Mouse (Mus musculus): ENCODE results near the gene Idnk. TPM values are rescaled to one million over a fixed set of nuclear protein-coding genes. Genes with fewer than 3 reads are reported as not detected.

Idnk gene
- total RNA-seq, 2 experiments from 2014 or later = 27.5 to 29.9 TPM

DNA sequence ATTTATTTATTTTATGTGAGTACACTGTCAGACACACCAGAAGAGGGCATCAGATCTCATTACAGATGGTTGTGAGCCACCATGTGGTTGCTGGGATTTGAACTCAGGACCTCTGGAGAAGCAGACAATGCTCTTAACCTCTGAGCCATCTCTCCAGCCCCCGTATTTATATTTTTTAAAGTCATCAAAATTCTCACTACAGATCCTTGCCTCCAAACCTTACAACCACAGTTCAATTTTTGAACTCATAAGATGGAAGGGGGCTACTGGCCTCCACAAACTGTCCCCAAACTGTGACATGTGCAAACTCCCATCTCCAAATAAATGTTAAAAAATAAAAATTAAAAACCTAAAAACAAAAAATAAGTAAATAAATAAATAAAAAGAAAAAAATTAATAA, 9.7 kb upstream of the Idnk start:
- DNase-seq = no peak

DNA sequence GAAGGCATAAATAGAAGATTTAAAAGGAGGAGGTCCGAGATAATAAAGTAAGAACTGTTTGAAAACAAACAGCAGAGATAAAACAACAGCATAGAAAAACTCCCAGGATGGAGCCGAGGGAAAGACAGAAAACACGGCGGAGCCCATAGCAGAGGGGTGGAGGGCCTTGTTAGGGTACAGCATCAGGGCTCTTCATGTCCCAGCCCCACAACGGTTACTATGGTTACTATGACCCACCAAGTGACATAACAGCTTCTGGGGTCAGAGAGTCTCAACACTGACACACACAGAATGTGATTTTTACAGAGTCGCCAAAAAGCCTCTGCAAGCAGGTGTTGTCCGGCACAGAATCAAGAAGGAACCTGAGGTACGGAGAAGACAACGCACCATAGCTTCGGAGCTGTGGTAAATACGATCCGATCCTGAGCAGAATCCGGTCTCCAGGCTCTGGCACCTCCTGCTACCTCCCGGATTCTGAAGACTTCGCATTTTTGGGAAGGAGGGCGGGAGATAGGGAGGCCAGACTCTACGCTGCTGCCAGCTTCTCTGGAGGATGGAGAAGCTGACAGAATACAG, 9.1 kb upstream of the Idnk start:
- DNase-seq = no peak

DNA sequence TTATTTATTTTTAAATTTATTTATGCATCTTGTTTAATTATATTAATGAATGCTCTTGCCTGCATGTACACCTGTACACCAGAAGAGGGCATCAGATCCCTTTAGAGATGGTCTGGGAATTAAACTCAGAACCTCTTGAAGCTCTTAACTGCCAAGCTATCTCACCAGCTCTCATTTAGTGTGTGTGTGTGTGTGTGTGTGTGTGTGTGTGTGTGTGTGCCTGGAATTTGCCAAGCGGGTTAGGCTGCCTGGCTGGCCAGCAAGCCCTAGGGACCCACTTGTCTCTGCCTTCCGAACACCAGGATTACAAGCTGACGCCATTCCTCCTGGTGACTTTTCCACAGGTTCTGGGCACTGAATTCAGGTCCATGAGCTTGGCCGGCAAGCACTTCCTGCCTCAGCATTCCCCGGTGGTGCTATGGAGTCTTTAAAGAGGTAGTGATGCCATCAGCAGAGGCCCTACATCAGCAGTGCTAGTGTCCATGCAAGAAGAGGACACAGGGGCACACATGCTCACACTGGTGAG, 8.4 kb upstream of the Idnk start:
- DNase-seq = no peak

DNA sequence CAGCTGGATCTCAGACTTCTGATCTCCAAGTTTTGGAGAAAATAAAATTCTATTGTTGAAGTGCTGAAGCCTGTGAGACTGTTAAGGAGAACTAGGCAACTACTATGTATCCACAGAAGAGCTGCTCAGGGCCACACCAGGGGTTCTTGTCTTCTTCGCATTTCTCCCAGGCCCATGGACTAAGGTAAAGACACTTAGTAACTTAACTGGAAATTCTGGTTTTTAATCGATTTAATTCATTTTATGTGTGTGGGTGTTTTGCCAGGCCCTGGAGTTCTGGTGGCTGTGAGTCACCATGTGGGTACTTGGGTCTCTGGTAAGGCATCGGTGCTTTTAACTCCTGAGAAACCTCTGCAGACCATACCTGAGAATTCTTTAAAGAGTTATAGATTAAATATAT, 7.8 kb upstream of the Idnk start:
- DNase-seq = no peak

DNA sequence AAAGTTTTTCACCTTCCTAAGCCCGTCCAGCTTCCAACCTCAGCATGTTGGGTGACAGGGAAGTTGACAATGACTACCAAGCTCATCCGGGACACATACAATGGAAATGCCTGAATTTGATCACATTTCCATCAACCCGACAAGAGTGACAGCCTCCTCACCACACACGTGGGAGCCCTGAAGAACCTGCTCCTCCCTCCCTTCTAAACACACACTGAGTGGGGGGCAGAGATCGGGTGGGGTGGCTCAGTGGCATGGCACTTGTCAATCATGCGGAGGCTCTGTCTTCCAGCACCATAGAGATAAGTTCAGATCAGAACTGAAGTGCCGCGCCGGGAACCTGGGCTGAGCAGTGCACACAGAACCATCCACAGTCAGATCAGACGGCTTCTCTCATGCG, 7.0 kb upstream of the Idnk start:
- DNase-seq = no peak

DNA sequence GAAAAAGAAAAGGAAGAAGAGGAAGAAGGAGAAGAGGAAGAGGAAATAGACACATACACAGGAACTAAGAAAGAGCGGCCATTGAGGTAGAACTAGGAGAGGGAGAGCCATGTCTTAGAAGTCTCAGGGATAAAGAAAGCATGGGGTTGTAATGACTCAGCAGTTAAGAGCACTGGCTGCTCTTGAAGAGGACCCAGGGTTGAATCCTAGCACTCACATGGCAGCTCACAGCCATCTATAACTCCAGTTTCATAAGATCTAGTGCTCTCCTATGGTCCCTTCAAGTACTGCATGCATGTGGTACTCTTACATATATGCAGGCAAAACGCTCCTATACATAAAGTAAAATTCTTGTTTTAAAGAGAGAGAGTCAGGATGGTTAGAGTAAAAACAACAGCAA, 1.4 kb upstream of the Idnk start:
- no peak for DNase-seq

DNA sequence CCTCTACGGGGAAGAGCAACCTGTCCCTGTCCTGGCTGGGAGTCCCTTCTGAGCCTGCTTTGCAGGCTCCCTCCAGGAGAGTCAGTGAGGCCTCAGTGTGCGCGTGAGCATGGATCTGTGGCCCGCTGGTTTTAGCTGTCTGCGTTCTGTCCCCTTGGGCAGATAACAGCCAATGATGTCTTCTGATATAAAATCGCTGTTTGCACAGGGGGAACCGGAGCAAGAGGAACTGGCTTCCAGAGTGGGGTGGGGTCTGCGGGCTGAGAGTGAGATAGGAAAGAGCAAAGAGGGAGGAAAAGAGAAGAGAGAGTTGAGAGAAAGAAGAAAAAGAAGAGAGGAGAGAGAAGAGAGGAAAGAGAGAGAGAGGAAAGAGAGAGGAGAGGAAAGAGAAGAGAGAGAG, 413 bp upstream of the Idnk start:
- no peak for DNase-seq

DNA sequence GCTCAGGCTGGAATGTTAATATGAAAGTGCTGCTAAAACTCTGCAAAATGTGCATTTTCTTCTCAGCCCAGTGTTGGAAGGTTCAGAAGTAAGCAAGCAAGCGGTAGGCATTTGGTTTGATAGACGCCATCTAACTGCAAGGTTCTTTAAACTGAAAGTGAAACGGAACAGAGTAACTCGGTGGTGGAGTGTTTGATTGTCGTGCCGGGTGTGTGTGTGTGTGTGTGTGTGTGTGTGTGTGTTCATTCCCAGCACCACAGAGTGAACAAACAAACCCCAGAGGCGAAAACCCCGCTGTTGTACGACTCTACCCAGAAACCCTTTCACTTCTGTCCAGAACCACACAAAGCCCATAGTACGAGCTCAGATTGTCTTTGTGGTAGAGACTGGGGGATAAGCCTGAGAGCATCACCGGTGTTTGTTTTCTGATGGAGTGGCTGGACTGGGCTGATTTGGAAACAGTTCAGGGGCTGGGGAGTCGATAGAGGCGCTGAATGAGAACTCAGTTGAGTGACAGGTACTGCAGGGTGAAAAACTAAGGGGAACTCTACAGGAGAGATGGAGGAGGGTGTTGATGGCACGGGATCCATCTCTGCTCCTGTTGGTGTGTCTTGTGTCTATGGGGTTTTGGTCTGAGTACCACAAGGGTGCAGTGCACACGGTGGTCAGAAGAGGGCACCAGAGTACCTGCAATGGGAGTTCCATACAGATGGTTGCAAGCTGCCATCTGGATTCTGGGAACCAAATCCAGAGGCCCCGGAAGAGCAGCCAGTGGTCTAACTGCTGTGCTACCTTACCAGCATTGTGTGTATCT, 857 bp downstream of the Idnk start:
- peak; percentile 83 to 85 for DNase-seq

DNA sequence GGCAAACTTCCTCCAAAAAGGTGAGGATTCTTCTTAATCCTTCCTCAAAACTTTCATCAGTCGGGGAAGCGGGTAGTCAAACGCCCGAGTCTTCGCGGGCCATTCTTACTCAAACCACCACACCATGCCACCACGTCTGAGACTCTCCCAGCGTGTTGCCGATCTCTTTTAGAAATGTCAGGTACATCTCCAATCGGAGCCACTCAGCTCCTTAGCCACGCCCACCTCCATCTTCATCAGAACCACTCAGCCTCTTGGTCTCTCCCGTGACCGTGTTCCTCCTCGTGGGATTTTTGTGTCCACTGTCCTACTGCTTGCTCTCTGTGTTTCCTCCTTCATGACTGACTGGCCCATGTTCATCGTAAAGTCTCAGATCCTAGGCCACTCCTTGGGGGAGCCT, 3.3 kb downstream of the Idnk start:
- no peak for DNase-seq

DNA sequence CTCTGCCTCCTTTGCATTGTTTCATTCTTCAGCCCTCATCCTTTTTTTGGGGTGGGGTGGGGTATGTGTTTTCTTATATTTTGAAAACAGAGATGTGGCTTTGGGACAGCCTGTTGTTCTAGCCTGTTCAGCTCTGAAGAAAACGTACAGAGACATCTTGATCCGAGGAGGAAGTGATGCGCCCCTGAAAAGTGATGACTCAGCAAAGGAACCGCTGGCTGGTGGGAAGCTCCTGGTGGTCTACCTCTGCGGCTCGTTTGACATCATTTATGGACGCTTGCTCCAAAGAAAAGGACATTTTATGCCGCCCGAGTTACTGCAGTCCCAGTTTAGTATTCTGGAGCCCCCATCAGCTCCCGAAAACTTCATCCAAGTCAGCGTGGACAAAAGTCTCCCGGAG, 5.9 kb downstream of the Idnk start:
- no peak for DNase-seq

DNA sequence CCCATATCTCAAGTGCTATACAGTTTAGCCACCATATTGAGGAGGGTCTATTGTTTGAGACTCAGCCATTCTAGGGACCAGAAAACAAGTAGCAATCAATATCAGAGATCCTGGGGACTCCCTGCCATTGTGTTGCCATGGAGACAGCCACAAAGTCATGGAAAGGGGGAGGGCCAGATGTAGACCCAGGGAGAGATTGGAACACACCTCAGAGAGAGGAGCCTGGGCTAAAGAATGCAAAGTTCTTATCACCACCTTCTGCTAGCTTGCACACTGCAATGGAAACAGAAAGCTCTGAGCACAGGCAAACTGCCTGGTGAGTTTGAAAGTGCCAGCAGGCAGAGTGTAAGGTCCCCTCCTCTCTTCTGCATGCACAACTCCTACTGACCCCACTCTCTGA, 10.7 kb downstream of the Idnk start:
- no peak for DNase-seq

DNA sequence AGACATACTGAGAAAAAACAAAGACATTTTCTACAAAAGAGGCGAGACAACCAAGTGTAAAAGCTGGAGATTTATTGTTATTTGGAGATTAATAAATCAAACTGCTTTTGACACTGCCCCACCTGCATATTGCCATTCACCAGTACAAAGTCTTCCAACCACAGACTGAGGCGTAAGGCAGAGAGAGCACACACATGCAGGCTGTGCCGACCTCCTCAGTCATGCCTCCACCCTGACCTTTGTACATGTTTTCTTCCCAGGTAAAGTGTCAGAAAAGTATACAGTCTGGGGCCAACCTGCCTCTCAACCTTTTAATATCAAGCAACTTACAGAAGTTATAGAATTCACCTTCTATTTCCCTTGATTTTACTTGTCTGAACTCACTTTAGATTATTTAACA, 18.7 kb downstream of the Idnk start:
- DNase-seq = no peak

DNA sequence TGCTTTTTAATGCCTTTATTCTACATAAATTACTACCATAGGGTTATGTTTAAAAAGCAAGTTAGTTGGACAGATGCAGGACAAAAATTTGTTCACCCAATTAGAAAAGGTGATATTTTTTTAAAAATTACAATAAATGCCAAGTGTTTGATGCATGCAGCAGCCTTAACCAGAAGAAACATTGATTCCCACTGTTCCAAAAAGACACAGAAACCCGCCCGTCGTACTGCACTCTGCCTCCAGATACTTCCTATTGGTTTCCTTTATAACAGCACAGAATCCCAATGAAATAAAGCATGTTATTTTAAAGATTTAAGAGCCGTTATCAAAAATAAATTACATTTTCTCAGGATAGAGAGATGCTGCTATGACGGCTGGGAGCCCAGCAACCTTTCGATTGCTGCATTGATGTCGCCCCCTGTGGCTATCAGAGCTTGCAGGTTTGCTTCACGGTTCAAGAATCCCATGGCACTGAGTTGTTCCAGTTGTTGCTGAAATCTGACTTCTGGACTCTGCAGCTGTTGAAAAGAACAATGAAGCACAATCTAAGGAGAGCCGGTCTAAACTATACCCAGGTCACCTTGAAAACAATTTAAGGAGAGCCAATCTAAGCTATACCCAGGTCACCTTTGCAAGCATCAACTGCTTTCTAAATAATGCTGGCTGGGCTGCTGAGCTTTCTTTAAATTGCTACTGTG, 20.2 kb downstream of the Idnk start:
- DNase-seq = peak; percentile 99 to 100

DNA sequence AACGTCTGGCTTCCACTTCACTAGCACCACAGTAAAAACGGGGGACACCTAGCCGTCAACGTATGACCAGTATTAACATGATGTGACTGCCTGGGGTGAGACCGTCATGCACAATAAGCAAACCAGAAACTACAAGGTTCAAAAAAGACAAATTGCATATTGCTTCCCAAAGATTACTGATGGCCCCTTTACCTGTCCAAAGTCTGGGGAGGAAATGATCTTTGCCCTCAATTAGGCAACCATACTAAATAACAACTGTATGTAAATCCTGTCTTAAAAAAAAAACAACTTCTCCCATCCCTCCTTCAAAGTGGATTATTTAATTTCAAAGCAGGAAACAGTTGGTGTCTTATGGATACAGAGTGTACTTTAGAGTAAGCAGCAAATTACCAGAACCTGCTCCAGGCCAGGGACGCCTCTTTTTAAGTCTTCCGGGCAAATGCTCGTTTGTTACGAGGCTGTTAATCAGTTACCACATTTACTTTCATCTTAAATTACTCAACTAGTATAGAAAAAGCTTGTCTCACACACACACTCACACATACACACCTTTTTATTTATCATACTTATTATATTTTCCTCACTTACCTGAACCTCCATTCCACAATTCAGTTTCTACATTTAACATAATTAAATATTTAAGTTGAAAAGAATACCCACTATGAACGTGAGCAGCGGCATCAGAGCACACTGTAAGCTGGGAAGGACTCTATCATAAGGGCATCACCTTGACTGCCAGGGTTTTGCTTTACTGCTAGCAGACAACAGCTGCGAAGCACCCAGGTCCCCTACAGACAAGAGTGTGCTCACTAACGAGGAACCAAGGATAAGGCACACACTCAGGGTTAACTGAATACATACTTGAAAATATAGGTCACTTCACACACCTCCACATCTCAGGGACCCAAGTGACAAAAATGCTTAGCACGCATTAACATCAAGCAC, 24.4 kb downstream of the Idnk start:
- DNase-seq = no peak

DNA sequence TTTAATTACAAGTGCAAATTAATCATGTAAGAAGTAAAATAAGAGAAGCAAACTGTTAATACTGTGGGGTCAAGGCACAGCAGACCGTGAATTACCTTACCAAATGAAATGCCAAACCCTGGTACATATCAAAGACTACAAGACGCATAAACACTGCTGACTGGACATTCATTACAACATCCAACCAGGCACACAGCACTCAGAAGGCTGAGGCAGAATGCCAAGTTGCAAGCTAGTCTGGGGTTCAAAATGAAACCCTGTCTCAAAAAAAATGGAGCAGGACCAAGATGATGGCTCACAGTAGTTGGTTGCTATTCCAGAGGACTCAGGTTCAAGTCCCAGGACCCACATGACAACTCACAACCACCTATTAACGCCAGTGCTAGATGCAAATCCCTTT, 26.7 kb downstream of the Idnk start:
- DNase-seq = no peak

DNA sequence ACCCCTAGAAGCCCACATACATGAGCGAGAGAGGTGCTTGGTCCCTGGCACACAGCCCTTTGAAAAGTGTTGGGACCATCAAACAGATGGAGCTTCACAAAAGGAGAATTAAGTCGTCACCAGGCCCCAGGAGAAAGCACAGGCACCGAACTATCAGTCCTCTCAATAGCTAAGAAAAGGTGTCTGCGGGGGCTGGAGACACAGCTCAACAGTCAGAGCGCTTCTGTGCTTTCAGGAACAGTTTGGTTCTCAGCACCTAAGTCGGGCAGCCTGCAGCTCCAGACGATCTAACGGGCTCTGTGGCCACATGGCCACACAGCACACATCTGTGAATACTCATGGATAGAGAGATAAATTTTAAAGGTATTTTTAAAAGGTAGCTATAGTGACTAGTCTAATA, 28.8 kb downstream of the Idnk start:
- DNase-seq = no peak

DNA sequence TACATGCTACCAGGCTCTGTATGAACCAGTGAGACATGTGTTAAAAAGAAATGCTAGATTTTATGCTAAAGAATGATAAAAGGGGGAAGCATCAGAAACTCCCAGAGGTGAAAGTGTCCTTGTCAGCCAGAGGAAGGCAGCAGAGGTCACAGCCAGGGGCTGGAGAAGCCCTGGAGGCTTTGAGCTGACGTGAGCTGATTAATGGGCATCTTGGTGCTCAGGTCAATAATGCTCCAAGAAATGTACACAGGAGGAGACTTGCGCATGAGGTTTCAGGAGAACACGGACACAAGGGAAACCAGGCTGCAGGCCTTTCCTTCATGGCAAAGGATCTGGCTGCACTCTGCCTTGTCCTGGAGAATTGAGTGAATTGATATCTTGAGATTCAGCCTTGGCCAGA, 30.3 kb downstream of the Idnk start:
- DNase-seq = no peak

DNA sequence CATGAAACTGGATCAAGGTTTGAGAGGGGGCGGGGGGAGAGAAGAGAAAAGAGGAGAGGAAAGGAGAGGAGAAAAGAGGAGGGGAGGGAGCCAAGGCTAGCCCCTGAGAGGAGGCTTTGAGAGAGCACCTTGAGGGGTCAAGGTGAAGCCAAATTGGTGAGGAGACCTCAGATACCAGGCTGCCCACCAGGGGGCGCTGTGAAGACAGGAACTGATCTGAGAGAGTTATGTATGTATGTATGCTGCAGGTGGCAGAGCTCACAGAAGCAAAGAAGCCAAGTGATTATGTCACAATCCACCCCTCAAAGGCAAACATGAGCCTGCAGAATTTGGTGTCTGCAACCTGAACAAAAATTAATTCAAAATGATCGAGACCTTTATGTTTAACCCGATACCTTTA, 31.0 kb downstream of the Idnk start:
- DNase-seq = peak; percentile 63 to 69

DNA sequence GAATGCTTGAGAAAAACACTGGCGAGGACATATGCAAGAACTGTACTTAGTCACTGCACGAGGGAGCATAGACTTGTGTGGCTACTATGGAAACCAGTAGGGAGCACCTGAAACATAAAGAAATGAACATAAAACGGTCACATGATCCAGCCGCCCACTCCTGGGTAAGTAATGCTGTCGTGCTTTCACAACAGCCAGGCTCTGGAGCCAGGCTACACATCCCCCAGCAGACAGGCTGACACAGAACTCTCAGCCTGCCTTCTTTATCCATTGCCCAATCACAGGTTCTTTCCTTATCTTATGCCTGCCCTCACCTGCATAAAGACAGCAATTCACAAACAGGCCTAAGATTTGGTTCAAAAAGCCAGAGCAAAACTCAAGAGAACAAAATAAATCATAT, 32.0 kb downstream of the Idnk start:
- no peak for DNase-seq

DNA sequence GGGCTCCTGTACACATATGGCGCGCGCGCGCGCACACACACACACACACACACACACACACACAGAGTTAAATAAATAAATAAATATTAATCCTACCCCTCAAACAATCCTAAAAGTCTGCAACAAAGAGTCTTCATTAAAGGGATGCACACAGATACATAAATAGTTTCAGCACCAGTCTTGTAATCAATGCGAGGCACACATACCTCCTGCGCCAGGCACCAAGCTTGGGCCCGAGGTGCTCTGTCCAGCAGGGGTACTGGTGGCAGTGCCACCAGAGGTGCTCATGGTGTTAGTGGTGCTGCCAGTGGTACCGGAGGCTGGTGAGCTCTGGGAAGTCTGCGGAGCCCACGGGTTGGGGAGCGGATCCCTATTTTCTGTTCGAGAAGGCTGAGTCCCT, 34.1 kb downstream of the Idnk start:
- no peak for DNase-seq

DNA sequence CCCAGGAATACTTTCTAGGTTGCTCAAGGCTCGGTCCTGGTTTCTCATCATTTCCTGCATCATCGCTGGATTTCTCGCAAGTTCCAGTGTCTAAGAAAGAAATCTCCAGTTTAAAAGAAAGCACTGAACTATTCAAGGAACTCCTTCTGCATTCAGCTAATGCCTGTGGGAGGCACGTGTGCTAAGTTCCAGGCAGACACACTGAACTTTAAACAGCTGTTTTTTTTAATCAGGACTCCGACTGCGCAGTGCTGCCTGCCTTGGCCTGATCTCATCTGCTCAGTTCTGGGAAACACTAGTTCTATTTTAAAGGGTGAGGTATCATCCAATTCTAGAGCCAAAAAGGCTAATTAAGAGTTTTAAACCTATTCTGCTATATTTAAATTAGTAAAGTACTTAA, 34.7 kb downstream of the Idnk start:
- no peak for DNase-seq

DNA sequence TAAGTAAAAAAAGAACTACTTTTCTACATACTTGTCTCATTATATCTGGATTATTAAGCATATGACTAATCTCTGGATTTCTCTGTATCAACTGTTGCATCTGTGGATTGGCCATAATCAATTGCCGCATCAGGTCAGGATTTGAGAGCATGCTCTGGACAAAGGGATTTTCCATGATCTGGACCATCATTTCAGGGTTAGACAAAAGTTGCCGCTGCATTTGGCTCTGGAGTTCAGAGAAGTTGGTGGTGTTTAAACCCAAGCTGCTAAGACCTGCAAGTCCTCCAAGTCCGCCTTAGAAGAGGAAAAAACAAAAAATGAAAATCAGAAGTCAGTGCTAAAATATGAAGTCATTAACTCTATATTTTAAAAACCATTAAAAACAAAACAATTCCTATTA, 35.8 kb downstream of the Idnk start:
- DNase-seq = no peak

DNA sequence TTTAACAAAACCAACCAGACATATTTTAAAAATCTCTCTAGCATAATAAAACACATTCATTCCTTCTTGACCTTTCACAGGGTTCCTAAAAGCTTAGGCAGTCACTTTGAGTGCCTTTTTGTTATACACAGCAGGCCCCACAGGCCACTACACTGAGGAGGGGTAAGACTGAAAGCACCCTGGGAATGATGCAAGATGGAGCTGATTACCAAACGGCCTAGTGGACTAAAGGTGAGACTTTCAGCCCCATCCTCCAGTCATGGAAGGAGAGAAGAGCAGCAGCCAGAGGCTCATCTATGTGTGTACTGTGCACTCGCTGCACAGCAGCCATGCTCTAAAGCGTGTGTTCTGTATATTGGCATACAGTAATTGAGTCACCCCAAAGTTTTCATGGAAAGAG, 37.5 kb downstream of the Idnk start:
- DNase-seq = no peak

Measured in layer of hippocampus, postnatal 36 days (tissue).